Mouse (Mus musculus) ES-E14 (cell line): Measurements from ENCODE around the gene Itpka.
A peak's percentile ranks its signal among the peaks of the same experiment; 100 is the strongest.

ENCODE experiments used
- CHD2 ChIP-seq: IDR thresholded peaks from 2 replicates; pipeline ENCODE4 v1.6.1; 2014; ENCODE audit warnings: mild to moderate bottlenecking, low read depth, low read length, inconsistent platforms
- MAFK ChIP-seq: IDR thresholded peaks from 2 replicates; pipeline ENCODE4 v1.6.1; 2014; ENCODE audit warnings: mild to moderate bottlenecking, low read depth, low read length, inconsistent platforms; ENCODE audit not compliant: insufficient read depth

GRCm38 (mm10) chr2:119741581-119742411 is at the start of gene Itpka:
- no peak for TF ChIP-seq MAFK
- peak; percentile 55; the same call in 1 of the 2 replicates for TF ChIP-seq CHD2
